Mouse (Mus musculus): ENCODE data around the gene Copa. TPM values are rescaled to one million over a fixed set of nuclear protein-coding genes. Genes with fewer than 3 reads are reported as not detected.

The Copa gene
- polyA plus RNA-seq, 1 experiment: 163 TPM

DNA sequence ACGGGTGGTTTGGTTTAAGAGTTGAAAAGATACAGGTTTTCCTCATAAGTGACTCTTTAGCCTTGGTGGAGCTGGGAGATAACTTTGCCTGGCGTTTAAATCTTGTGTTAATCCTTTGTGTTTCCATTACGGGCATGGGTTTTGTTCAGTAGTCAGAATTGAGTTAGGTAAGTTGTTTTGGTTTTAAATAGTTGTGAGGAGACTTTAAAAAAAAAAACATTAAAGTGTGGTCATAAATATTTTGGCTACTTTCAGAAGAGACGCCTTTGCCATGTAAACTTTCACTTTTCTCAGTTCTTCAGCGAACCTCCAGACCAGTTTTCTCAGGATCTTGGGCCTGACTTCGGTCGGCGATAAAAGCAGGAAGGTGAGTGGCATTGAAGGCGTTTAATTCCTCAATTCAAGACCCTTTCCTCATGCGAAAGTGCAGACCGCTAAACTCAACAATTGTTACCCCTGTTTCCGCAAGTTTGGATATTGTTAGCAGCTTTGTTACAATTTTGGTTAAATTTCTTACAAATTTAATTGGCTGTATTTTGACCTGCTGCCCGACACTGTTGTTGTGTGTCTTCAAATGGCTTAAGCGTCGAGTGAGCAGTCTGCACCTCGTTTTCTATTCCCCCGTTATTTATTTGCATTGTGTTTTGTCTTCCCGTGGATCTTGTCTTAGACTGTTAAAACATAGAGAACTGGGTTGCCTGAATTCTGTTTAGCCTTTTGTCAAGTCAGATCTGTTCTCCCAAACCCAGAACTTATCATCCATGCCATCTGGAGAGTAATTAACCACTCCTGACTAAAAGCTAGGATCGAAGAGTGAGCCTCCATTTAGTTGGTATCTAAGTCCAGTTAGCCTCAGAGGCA lies 66.9 kb downstream of the Copa start:
- Histone ChIP-seq H3K36me3 (ENCODE audit: control insufficient read depth, insufficient read depth, low read length, poor library complexity, severe bottlenecking) (peaks cover 25% of the 10 kb centered on the region), H3K4me3 (ENCODE audit: low read depth, low read length) (peak overlapping the region; percentile 96), H3K27ac (ENCODE audit: insufficient read depth, low read length) (peak overlapping the region; percentile 63), H3K27me3 (ENCODE audit: control insufficient read depth, insufficient read depth, low read length, poor library complexity, severe bottlenecking) (no peaks in the 10 kb centered on the region), H3K9me3 (replicated peaks; ENCODE audit: control insufficient read depth, insufficient read depth, low read length, poor library complexity, severe bottlenecking) (no peaks in the 10 kb centered on the region), H3K4me1 (ENCODE audit: control insufficient read depth, insufficient read depth, low read length) (no peaks in the 10 kb centered on the region), H3K9ac (ENCODE audit: low read depth, poor library complexity, severe bottlenecking) (peak overlapping the region; percentile 96)
- no peak for TF ChIP-seq POLR2A (IDR thresholded peaks at IDR 0.05; ENCODE audit: insufficient read depth, low read length)
- TF ChIP-seq EP300 (IDR thresholded peaks at IDR 0.05; ENCODE audit: insufficient read depth, low read depth, low read length): no peak
- TF ChIP-seq CTCF (IDR thresholded peaks at IDR 0.05; ENCODE audit: low read depth, low read length): no peak

DNA sequence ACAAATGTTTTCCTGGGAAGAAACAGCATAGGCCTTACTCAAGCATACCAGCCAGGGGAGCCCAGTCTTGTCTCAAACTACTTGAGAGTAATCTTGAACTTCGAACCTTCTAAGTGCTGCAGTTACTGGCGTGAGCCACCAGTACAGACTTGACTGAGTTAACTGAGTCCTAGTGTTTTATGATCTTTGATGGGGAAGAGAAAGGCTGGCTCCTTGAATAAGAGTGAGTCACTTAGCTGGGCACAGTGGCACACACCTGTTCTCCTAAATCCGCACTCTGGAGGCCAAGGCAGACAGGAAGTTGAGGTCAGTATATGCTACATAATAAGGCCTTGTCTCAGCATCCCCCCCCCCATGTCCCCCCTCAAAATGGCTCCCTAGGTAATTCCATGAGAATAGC lies 72.2 kb downstream of the Copa start:
- H3K9me3 ChIP-seq (replicated peaks; ENCODE audit: control insufficient read depth, insufficient read depth, low read length, poor library complexity, severe bottlenecking): no peaks in the 10 kb centered on the region
- TF ChIP-seq EP300 (IDR thresholded peaks at IDR 0.05; ENCODE audit: insufficient read depth, low read depth, low read length): no peak
- no peak for TF ChIP-seq POLR2A (IDR thresholded peaks at IDR 0.05; ENCODE audit: insufficient read depth, low read length)
- no peak for TF ChIP-seq CTCF (IDR thresholded peaks at IDR 0.05; ENCODE audit: low read depth, low read length)
- H3K36me3 ChIP-seq (ENCODE audit: control insufficient read depth, insufficient read depth, low read length, poor library complexity, severe bottlenecking): peaks cover 38% of the 10 kb centered on the region
- H3K4me1 ChIP-seq (ENCODE audit: control insufficient read depth, insufficient read depth, low read length): no peaks in the 10 kb centered on the region
- H3K27ac ChIP-seq (ENCODE audit: insufficient read depth, low read length): no peak overlapping the region
- H3K9ac ChIP-seq (ENCODE audit: low read depth, poor library complexity, severe bottlenecking): no peak overlapping the region
- H3K27me3 ChIP-seq (ENCODE audit: control insufficient read depth, insufficient read depth, low read length, poor library complexity, severe bottlenecking): no peaks in the 10 kb centered on the region
- no peak overlapping the region for H3K4me3 ChIP-seq (ENCODE audit: low read depth, low read length)

DNA sequence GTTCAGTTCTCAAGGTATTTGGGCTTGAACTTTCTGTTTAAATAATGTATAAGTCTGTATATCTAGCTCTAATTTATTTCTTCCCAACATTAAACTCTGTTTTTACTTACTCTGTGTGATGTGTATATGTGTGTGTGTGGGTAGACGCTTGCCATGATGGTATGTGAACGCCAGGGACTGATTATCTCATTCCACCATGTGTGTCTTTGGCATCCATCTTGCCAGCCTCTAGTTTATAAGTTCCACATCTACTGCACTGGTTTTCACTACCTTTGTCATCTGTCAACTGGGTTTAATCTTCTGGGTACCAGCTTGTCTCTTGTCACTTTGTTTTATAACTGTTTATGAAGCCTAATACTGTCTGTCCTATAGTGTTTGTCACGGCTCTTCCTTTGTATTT lies 73.2 kb downstream of the Copa start:
- H3K4me1 ChIP-seq (ENCODE audit: control insufficient read depth, insufficient read depth, low read length): no peaks in the 10 kb centered on the region
- H3K9me3 ChIP-seq (replicated peaks; ENCODE audit: control insufficient read depth, insufficient read depth, low read length, poor library complexity, severe bottlenecking): no peaks in the 10 kb centered on the region
- H3K4me3 ChIP-seq (ENCODE audit: low read depth, low read length): no peak overlapping the region
- peaks cover 36% of the 10 kb centered on the region for H3K36me3 ChIP-seq (ENCODE audit: control insufficient read depth, insufficient read depth, low read length, poor library complexity, severe bottlenecking)
- no peak overlapping the region for H3K27ac ChIP-seq (ENCODE audit: insufficient read depth, low read length)
- no peak for TF ChIP-seq CTCF (IDR thresholded peaks at IDR 0.05; ENCODE audit: low read depth, low read length)
- no peak for TF ChIP-seq EP300 (IDR thresholded peaks at IDR 0.05; ENCODE audit: insufficient read depth, low read depth, low read length)
- TF ChIP-seq POLR2A (IDR thresholded peaks at IDR 0.05; ENCODE audit: insufficient read depth, low read length): no peak
- H3K27me3 ChIP-seq (ENCODE audit: control insufficient read depth, insufficient read depth, low read length, poor library complexity, severe bottlenecking): no peaks in the 10 kb centered on the region
- H3K9ac ChIP-seq (ENCODE audit: low read depth, poor library complexity, severe bottlenecking): no peak overlapping the region

DNA sequence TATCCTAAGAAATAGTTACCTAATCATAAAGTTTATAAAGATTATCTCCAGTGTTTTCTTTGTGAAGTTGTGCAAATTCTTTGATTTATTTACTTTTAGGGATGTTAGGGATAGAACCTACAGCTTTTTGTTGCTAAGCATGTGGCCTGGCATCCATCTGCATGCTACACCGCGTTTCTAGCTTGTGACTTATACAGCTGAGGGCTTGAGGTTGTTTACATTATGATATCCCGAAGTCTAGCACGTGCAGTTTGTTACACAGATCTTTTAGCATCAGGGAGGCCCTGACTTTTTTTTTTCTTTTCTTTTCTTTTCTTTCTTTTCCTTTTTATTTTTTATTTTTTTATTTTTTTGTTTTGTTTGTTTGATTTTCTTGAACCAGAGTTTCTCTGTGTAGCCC lies 77.6 kb downstream of the Copa start:
- Histone ChIP-seq H3K4me1 (ENCODE audit: control insufficient read depth, insufficient read depth, low read length) (no peaks in the 10 kb centered on the region), H3K27me3 (ENCODE audit: control insufficient read depth, insufficient read depth, low read length, poor library complexity, severe bottlenecking) (no peaks in the 10 kb centered on the region), H3K4me3 (ENCODE audit: low read depth, low read length) (no peak overlapping the region), H3K9me3 (replicated peaks; ENCODE audit: control insufficient read depth, insufficient read depth, low read length, poor library complexity, severe bottlenecking) (no peaks in the 10 kb centered on the region), H3K27ac (ENCODE audit: insufficient read depth, low read length) (no peak overlapping the region), H3K36me3 (ENCODE audit: control insufficient read depth, insufficient read depth, low read length, poor library complexity, severe bottlenecking) (peaks cover 12% of the 10 kb centered on the region; the same call in 1 of the 2 replicates), H3K9ac (ENCODE audit: low read depth, poor library complexity, severe bottlenecking) (no peak overlapping the region)
- TF ChIP-seq POLR2A (IDR thresholded peaks at IDR 0.05; ENCODE audit: insufficient read depth, low read length) (no peak), CTCF (IDR thresholded peaks at IDR 0.05; ENCODE audit: low read depth, low read length) (no peak), EP300 (IDR thresholded peaks at IDR 0.05; ENCODE audit: insufficient read depth, low read depth, low read length) (no peak)

DNA sequence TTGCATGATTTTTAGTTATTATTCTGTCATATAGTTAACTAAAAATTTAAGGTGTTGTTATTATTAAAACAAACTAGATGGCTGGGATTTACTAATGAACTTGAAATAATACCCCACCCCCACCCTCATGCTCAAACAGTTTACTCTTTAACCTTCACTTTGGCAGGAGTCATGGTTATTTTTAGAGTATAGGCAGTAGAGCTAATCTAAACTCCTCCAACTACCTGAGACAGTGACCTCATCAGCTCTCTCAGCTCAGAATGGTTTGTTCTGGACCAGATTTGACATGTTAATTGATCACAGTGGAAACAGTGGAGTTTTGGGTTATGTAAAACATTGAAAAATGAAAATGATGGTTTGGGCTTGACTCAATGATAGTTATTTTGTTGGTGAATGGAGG lies 78.2 kb downstream of the Copa start:
- TF ChIP-seq CTCF (IDR thresholded peaks at IDR 0.05; ENCODE audit: low read depth, low read length) (no peak), EP300 (IDR thresholded peaks at IDR 0.05; ENCODE audit: insufficient read depth, low read depth, low read length) (no peak), POLR2A (IDR thresholded peaks at IDR 0.05; ENCODE audit: insufficient read depth, low read length) (no peak)
- Histone ChIP-seq H3K4me3 (ENCODE audit: low read depth, low read length) (no peak overlapping the region), H3K27ac (ENCODE audit: insufficient read depth, low read length) (no peak overlapping the region)

GRCm38 (mm10) chr1:172162009-172162408 lies 79.7 kb downstream of the Copa start:
- no peaks in the 10 kb centered on the region for H3K9me3 ChIP-seq (replicated peaks; ENCODE audit: control insufficient read depth, insufficient read depth, low read length, poor library complexity, severe bottlenecking)
- H3K4me1 ChIP-seq (ENCODE audit: control insufficient read depth, insufficient read depth, low read length): no peaks in the 10 kb centered on the region
- H3K4me3 ChIP-seq (ENCODE audit: low read depth, low read length): no peak overlapping the region
- TF ChIP-seq EP300 (IDR thresholded peaks at IDR 0.05; ENCODE audit: insufficient read depth, low read depth, low read length): no peak
- TF ChIP-seq POLR2A (IDR thresholded peaks at IDR 0.05; ENCODE audit: insufficient read depth, low read length): no peak
- TF ChIP-seq CTCF (IDR thresholded peaks at IDR 0.05; ENCODE audit: low read depth, low read length): no peak
- no peaks in the 10 kb centered on the region for H3K27me3 ChIP-seq (ENCODE audit: control insufficient read depth, insufficient read depth, low read length, poor library complexity, severe bottlenecking)
- H3K36me3 ChIP-seq (ENCODE audit: control insufficient read depth, insufficient read depth, low read length, poor library complexity, severe bottlenecking): peaks cover 13% of the 10 kb centered on the region
- no peak overlapping the region for H3K9ac ChIP-seq (ENCODE audit: low read depth, poor library complexity, severe bottlenecking)
- no peak overlapping the region for H3K27ac ChIP-seq (ENCODE audit: insufficient read depth, low read length)

More for the DNA sequence above, 78.2 kb downstream of the Copa start:
- no peaks in the 10 kb centered on the region for H3K4me1 ChIP-seq (ENCODE audit: control insufficient read depth, insufficient read depth, low read length)
- H3K36me3 ChIP-seq (ENCODE audit: control insufficient read depth, insufficient read depth, low read length, poor library complexity, severe bottlenecking): peaks cover 12% of the 10 kb centered on the region
- no peaks in the 10 kb centered on the region for H3K9me3 ChIP-seq (replicated peaks; ENCODE audit: control insufficient read depth, insufficient read depth, low read length, poor library complexity, severe bottlenecking)
- H3K9ac ChIP-seq (ENCODE audit: low read depth, poor library complexity, severe bottlenecking): no peak overlapping the region
- no peaks in the 10 kb centered on the region for H3K27me3 ChIP-seq (ENCODE audit: control insufficient read depth, insufficient read depth, low read length, poor library complexity, severe bottlenecking)

Measured in ES-Bruce4 (cell line).